Mouse (Mus musculus) embryonic facial prominence, embryonic 13.5 days (tissue): ENCODE measurements around the gene Mrpl12. TPM values are rescaled to one million over a fixed set of nuclear protein-coding genes. Genes with fewer than 3 reads are reported as not detected.

Experiments used
- ATAC-seq: fragments of 200-750 bp; cut with Nextera tagmentation; 2 replicates; pipeline ENCODE4 v1.8.0; 2017; ENCODE audit warnings: low read depth; ENCODE audit not compliant: insufficient number of reproducible peaks, insufficient read depth, low FRiP score, low TSS enrichment
- H3K27ac ChIP-seq: fragments of 300-500 bp; sonication (generic); 2 replicates; pipeline ENCODE4 v1.5.1; 2015; ENCODE audit warnings: moderate library complexity, mild to moderate bottlenecking, inconsistent platforms
- H3K27me3 ChIP-seq: fragments of 300-500 bp; sonication (generic); 2 replicates; pipeline ENCODE4 v1.6.1; 2015; ENCODE audit warnings: mild to moderate bottlenecking, inconsistent platforms
- H3K36me3 ChIP-seq: fragments of 300-500 bp; sonication (generic); 2 replicates; pipeline ENCODE4 v1.6.1; 2015; ENCODE audit warnings: mild to moderate bottlenecking, inconsistent platforms
- H3K4me1 ChIP-seq: fragments of 300-500 bp; sonication (generic); 2 replicates; pipeline ENCODE4 v1.6.1; 2015; ENCODE audit warnings: inconsistent platforms
- H3K4me2 ChIP-seq: fragments of 300-500 bp; sonication (generic); 2 replicates; pipeline ENCODE4 v1.6.1; 2015; ENCODE audit warnings: moderate library complexity, mild to moderate bottlenecking, inconsistent platforms
- H3K4me3 ChIP-seq: fragments of 300-500 bp; sonication (generic); 2 replicates; pipeline ENCODE4 v1.5.1; 2015; ENCODE audit warnings: mild to moderate bottlenecking, inconsistent platforms
- H3K9ac ChIP-seq: fragments of 300-500 bp; sonication (generic); 2 replicates; pipeline ENCODE4 v1.6.1; 2015; ENCODE audit warnings: mild to moderate bottlenecking, inconsistent platforms
- H3K9me3 ChIP-seq: fragments of 300-500 bp; sonication (generic); 2 replicates; pipeline ENCODE4 v1.6.1; 2016; ENCODE audit warnings: inconsistent platforms
- WGBS: fragments of 180-500 bp; shearing (Covaris S2); methylation state at CpG from one replicate; pipeline ENCODE4 v1.1.7; 2015; ENCODE audit warnings: mixed read lengths; 5-methylcytosine and 5-hydroxymethylcytosine counted together
- polyA plus RNA-seq: library from polyadenylated mRNA; unstranded; fragments of >200 nt; fragmentation: Nextera tagmentation; extraction: Ambion mirVana; gene quantifications from 2 replicates; pipeline ENCODE4 v1.2.1, GENCODE M21; 2015

Mrpl12 gene
- polyA plus RNA-seq, 1 experiment from 2014 or later: 134 TPM

- H3K9ac ChIP-seq: no peak overlapping the region
- WGBS: 93% methylated on average over 12 of the region's 12 CpGs
- ATAC-seq: no peak
- no peak overlapping the region for H3K27ac ChIP-seq
- no peaks in the 10 kb centered on the region for H3K9me3 ChIP-seq
- peaks cover 13% of the 10 kb centered on the region for H3K4me1 ChIP-seq
- H3K27me3 ChIP-seq: no peaks in the 10 kb centered on the region
- H3K4me3 ChIP-seq: no peak overlapping the region
- H3K4me2 ChIP-seq: no peak overlapping the region
- H3K36me3 ChIP-seq: peaks cover 53% of the 10 kb centered on the region
These were observed 13.8 kb downstream of the Mrpl12 start for GRCm38 (mm10) chr11:120498226-120498625.

- peaks cover 53% of the 10 kb centered on the region for H3K36me3 ChIP-seq
- no peak overlapping the region for H3K9ac ChIP-seq
- ATAC-seq: no peak
- no peak overlapping the region for H3K4me2 ChIP-seq
- peaks cover 7% of the 10 kb centered on the region for H3K4me1 ChIP-seq
- 89% methylated on average over 5 of the region's 5 CpGs for WGBS
- no peak overlapping the region for H3K27ac ChIP-seq
- no peaks in the 10 kb centered on the region for H3K27me3 ChIP-seq
- H3K9me3 ChIP-seq: no peaks in the 10 kb centered on the region
- no peak overlapping the region for H3K4me3 ChIP-seq
These were observed 14.5 kb downstream of the Mrpl12 start for GRCm38 (mm10) chr11:120498891-120499290.

- Histone ChIP-seq H3K9ac (no peak overlapping the region), H3K4me3 (no peak overlapping the region), H3K4me1 (peaks cover 6% of the 10 kb centered on the region; the same call in 1 of the 2 replicates), H3K27ac (no peak overlapping the region), H3K36me3 (peaks cover 44% of the 10 kb centered on the region), H3K27me3 (no peaks in the 10 kb centered on the region), H3K9me3 (no peaks in the 10 kb centered on the region), H3K4me2 (no peak overlapping the region)
- no peak for ATAC-seq
- 77% methylated on average over 6 of the region's 6 CpGs for WGBS
These were observed 15.5 kb downstream of the Mrpl12 start for GRCm38 (mm10) chr11:120499894-120500293.

GRCm38 (mm10) chr11:120500357-120500756 lies 15.9 kb downstream of the Mrpl12 start:
- peaks cover 40% of the 10 kb centered on the region for H3K36me3 ChIP-seq
- peaks cover 6% of the 10 kb centered on the region; the same call in 1 of the 2 replicates for H3K4me1 ChIP-seq
- no peaks in the 10 kb centered on the region for H3K27me3 ChIP-seq
- no peak overlapping the region for H3K4me3 ChIP-seq
- H3K9ac ChIP-seq: 0 out of 2 replicates have a peak overlapping the region, but pooled peaks have one; percentile 36
- H3K4me2 ChIP-seq: no peak overlapping the region
- no peak for ATAC-seq
- H3K9me3 ChIP-seq: no peaks in the 10 kb centered on the region
- H3K27ac ChIP-seq: no peak overlapping the region; the same call in 1 of the 2 replicates
- 14% methylated on average over 3 of the region's 3 CpGs for WGBS

GRCm38 (mm10) chr11:120501018-120501417 lies 16.6 kb downstream of the Mrpl12 start:
- Histone ChIP-seq H3K9me3 (no peaks in the 10 kb centered on the region), H3K4me1 (peaks cover 6% of the 10 kb centered on the region; the same call in 1 of the 2 replicates), H3K36me3 (peaks cover 33% of the 10 kb centered on the region), H3K4me3 (no peak overlapping the region), H3K27me3 (no peaks in the 10 kb centered on the region), H3K27ac (no peak overlapping the region), H3K4me2 (no peak overlapping the region), H3K9ac (no peak overlapping the region)
- no peak for ATAC-seq
- WGBS: 65% methylated on average over 6 of the region's 6 CpGs

GRCm38 (mm10) chr11:120501701-120502100 lies 17.3 kb downstream of the Mrpl12 start:
- Histone ChIP-seq H3K4me3 (no peak overlapping the region), H3K27me3 (no peaks in the 10 kb centered on the region), H3K9ac (no peak overlapping the region), H3K9me3 (no peaks in the 10 kb centered on the region), H3K4me2 (no peak overlapping the region), H3K36me3 (peaks cover 26% of the 10 kb centered on the region), H3K27ac (no peak overlapping the region), H3K4me1 (peaks cover 6% of the 10 kb centered on the region; the same call in 1 of the 2 replicates)
- no peak for ATAC-seq
- WGBS: 86% methylated on average over 4 of the region's 4 CpGs

- Histone ChIP-seq H3K9me3 (no peaks in the 10 kb centered on the region), H3K4me2 (no peak overlapping the region), H3K4me3 (no peak overlapping the region), H3K27me3 (no peaks in the 10 kb centered on the region), H3K27ac (no peak overlapping the region), H3K4me1 (peaks cover 8% of the 10 kb centered on the region), H3K36me3 (no peaks in the 10 kb centered on the region), H3K9ac (no peak overlapping the region)
- 85% methylated on average over 3 of the region's 3 CpGs for WGBS
- ATAC-seq: no peak
These were observed 21.2 kb downstream of the Mrpl12 start for GRCm38 (mm10) chr11:120505661-120506060.

GRCm38 (mm10) chr11:120506899-120507298 lies 22.5 kb downstream of the Mrpl12 start:
- Histone ChIP-seq H3K9me3 (no peaks in the 10 kb centered on the region), H3K36me3 (no peaks in the 10 kb centered on the region), H3K27ac (no peak overlapping the region), H3K9ac (no peak overlapping the region), H3K4me1 (peaks cover 12% of the 10 kb centered on the region), H3K27me3 (no peaks in the 10 kb centered on the region), H3K4me3 (no peak overlapping the region), H3K4me2 (no peak overlapping the region)
- 63% methylated on average over 4 of the region's 4 CpGs for WGBS
- ATAC-seq: no peak

GRCm38 (mm10) chr11:120507611-120508289 lies 23.3 kb downstream of the Mrpl12 start:
- no peak overlapping the region for H3K4me2 ChIP-seq
- no peak for ATAC-seq
- H3K4me3 ChIP-seq: no peak overlapping the region
- no peaks in the 10 kb centered on the region for H3K36me3 ChIP-seq
- H3K9me3 ChIP-seq: no peaks in the 10 kb centered on the region
- peak overlapping the region; percentile 52 for H3K27ac ChIP-seq
- no peaks in the 10 kb centered on the region for H3K27me3 ChIP-seq
- H3K9ac ChIP-seq: no peak overlapping the region
- peaks cover 12% of the 10 kb centered on the region for H3K4me1 ChIP-seq
- 70% methylated on average over 13 of the region's 13 CpGs for WGBS

GRCm38 (mm10) chr11:120508290-120508870 lies 24.0 kb downstream of the Mrpl12 start:
- H3K36me3 ChIP-seq: no peaks in the 10 kb centered on the region
- peaks cover 12% of the 10 kb centered on the region for H3K4me1 ChIP-seq
- peak overlapping the region; percentile 52; the same call in 1 of the 2 replicates for H3K27ac ChIP-seq
- ATAC-seq: no peak
- H3K4me2 ChIP-seq: no peak overlapping the region
- H3K9me3 ChIP-seq: no peaks in the 10 kb centered on the region
- 88% methylated on average over 9 of the region's 9 CpGs for WGBS
- no peak overlapping the region for H3K4me3 ChIP-seq
- no peak overlapping the region for H3K9ac ChIP-seq
- H3K27me3 ChIP-seq: no peaks in the 10 kb centered on the region

GRCm38 (mm10) chr11:120509940-120510339 lies 25.5 kb downstream of the Mrpl12 start:
- 27% methylated on average over 4 of the region's 4 CpGs for WGBS
- Histone ChIP-seq H3K4me3 (peak overlapping the region; percentile 19; the same call in 1 of the 2 replicates), H3K4me1 (peaks cover 12% of the 10 kb centered on the region), H3K9ac (peak overlapping the region; percentile 41; the same call in 1 of the 2 replicates), H3K27ac (peak overlapping the region; percentile 69), H3K36me3 (no peaks in the 10 kb centered on the region), H3K4me2 (peak overlapping the region; percentile 54), H3K9me3 (no peaks in the 10 kb centered on the region), H3K27me3 (no peaks in the 10 kb centered on the region)
- ATAC-seq: no peak
